Mouse (Mus musculus) layer of hippocampus, postnatal 14 days (tissue): ENCODE measurements around the gene Zmym3. TPM values are rescaled to one million over a fixed set of nuclear protein-coding genes. Genes with fewer than 3 reads are reported as not detected.
A peak's percentile ranks its signal among the peaks of the same experiment; 100 is the strongest.

ENCODE experiments used
- DNase-seq, 2 experiments: peaks; one replicate each; pipeline ENCODE4 v3.0.0; 2021 to 2022; ENCODE audit warnings: low spot score in 2 of 2, mixed read lengths in 1 of 2
- long read RNA-seq, 2 experiments: library from polyadenylated mRNA; stranded (forward); transcript quantifications; one replicate each; pipeline ENCODE4 v2.0.0; 2021
- total RNA-seq, 2 experiments: library from RNA; stranded (reverse); gene quantifications; 2 replicates each; pipeline ENCODE4 v1.2.3; 2021

Gene Zmym3
- total RNA-seq, result 100 to 1,000 TPM; 131 to 135 TPM
- long read RNA-seq, experiment 1, full-length matches to known transcripts, result 9 of 34 reads
- long read RNA-seq, experiment 1, partial matches to known transcripts, result 15 of 34 reads
- long read RNA-seq, experiment 1, other reads (novel, unspliced or antisense), result 10 of 34 reads
- long read RNA-seq, experiment 2, transcript Zmym3-207 (7 exons, 1,859 nt), result major isoform, 6 of 47 reads
- long read RNA-seq, experiment 2, partial matches to known transcripts, result 17 of 47 reads
- long read RNA-seq, experiment 2, other reads (novel, unspliced or antisense), result 23 of 47 reads

DNA sequence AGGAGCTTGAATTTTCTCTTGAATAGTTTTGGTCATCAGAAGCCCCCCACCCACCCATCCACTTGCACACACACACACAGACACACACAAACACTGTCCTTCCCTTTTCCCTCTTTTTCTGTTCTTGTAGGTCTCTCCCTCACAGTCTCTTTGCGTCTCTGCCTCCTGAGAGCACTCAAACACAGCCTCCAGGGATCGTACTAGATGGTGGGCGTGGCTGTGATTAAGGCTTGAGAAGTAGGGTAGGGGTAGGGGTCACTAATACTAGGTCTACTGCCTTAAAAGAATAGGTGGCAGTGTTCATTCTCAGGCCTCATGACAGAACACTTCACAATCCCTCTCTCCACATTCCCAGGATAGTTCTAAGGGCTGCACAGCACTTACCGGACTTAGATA is at the start of gene Zmym3:
TSS of gene Zmym3 (minus strand) at position 150 of the 396 bp plus-strand sequence.
- DNase-seq, result no peak

DNA sequence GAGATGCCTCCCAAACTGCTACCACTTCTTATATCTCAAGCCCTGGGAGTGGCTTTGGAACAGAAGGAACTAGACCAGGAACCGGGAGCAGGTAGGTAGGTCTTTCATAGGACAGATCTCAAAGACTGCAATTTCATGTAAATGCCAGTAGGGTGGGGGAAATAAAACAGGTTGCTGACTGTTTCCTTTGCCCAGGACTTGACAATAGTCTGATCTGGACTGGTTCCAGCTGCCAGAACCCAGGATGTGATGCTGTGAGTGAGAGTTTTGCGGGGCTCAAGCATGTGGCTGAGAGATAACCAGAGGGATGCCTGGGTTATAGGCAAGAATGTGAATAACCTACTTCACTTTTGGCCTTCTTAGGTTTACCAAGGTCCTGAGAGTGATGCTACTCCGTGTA is 30.9 kb upstream of the Zmym3 start:
- DNase-seq, result no peak

DNA sequence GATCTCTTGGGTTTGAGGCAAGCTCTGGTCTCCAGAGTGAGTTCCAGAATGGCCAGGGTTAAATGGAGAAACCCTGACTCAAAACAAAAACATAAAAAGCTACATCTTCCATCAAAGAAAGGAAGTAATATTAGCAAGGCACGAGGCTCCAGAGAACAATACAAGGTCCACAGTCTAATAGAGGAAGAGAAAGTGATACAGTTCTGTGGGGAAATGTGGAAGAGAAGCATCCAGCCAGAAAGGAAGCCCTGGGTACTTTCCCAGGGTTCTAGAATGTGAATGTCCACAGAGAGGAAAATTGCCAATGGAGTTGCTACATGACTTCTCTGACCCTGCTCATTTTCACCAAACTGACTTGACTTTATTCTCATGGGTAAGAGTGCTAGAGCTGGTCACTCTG is 30.5 kb upstream of the Zmym3 start:
- no peak for DNase-seq

DNA sequence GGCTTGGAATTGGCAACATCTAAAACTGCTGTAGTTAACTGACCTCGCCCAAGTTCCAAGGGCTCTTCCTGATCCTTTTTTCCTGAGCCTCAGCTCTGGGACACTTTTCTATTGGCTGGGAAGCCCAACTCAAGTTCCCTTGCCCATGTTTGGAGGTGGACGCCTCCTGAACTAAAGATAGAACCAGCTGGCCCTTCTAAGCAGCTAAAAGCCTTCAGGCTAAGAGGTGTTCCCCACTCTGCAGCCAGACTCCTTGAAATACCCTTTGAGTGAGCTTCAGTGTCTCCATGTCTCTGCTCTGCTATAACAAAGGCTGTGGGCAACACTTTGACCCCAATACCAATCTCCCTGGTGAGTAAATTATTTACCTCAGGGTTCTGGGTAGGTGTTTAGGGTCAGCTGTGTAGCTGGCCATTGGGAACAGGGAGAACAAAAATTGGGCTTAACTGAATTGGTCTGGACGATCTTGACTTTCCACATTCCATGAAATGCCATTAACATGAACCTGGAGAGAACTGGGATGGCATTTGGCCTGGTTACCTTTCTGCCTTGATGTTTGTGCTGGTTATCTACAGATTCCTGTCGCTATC is 28.3 kb upstream of the Zmym3 start, which contains the start of gene Itgb1bp2:
TSS of gene Itgb1bp2 (plus strand) at position 203 of the 590 bp plus-strand sequence.
- no peak for DNase-seq

DNA sequence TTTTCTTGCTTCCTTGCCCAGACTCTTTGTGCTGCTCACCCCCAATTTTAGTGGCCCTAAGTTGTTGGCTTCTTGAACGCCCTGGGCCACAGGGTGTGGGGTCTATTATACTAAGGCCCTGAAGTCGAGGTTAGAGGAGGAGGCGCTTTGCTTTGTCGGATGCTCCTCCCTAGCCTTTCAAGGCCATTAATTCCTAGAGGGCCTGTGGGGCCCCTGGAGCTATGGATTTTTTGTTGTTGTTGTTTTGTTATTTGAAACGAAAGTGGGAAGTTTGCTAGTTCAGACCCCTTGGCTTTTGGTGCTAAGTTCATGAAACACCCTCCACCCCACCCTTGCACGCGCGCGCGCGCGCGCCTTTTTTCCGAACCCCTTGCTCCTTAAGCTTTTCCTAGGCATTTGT is 9.3 kb upstream of the Zmym3 start:
- DNase-seq, result peak in 1 of 2 experiments; percentile 18

DNA sequence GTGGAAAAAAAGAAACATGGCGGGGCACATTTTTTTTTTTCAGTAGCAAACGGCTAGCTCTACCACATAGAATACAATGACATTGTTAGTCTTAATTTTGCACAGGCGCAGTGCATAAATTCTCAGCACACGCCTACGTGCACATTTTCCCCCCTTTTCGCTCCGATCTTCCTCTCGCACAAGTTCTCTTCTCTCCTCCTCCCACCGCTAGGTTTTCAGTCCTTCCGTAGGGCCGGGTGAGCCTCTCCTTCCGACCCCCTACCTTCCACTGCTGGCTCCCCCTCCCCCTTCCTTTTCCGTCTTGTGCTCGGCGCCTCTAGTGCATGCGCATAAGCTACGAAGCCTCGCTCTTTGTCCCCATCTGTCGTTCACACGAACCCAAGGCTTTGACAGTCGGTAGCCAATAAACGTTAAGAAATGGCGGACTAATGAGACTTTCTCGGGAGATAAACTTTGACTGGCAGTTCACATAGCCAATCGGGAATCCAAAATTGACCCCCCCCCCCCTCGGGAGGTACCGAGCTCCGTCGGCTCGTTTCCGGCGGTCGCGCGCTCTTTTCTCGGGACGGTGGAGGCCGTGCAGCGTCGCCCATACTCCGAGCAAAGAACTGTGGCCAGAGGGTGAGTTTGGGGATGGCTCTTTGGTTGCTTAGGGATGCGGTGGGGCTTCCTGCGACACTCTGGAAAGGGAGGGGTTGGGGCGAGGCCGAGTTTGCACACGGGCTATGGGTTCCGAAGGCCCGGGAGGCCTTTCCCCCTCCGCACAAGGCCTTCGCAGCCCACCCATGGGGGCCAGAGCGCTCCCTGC is 8.7 kb upstream of the Zmym3 start, which contains the start of gene Nono:
TSS of gene Nono (plus strand) at position 177 of the 808 bp plus-strand sequence.
- peak; percentile 76 to 91 for DNase-seq

DNA sequence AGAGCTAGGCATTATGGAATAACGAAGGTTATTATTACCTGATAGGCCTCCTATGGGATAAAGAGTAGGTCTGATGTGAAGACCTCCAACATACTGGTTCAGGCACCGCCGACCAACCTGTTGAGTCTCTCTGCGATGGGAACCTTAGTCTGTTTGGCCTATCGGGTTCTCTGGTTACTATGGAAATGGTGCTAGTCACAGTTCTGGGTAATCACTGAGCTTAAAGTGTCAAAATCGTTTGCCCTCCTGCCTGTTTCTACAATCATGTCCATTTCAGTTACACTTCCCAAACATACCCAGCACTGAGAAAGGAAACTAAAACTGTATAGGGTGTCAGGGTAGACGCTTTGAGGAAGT is 8.1 kb upstream of the Zmym3 start:
- peak; percentile 9 to 12 for DNase-seq

DNA sequence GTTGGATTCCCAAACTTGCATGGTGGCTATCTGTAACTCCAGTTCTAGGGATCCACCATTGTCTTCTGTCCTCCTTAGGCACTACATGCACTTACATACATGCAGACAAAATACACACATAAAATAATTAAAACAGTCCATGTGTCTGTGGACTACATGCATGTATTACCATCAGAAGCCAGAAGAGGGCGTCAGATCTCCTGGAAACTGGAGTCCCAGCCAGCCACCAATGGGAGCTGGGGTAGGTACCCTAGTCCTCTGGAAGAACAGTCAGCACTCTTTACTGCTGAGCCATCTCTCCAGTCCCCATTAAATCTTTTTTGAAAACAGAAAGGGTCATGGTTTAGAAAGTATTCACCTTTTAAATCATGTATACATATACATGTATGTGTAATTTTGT is 7.1 kb upstream of the Zmym3 start:
- DNase-seq, result no peak

DNA sequence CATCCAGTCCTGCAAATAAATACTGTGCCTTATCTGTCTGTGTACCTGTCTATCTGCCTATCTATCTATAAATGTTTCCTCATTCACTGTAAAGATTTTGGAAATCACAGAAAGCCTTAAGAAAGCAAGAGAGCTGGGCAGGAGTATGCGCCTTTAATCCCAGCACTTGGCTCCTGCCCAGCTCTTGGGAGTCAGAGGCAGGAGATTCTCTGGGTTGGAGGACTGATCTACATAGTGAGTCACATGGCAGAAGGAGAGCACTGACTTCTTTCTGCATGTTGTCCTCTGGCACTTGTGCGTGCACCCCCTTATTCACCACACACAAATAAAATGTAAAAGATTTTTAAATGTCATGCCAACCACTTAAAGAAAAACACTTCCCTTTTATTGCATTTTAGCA is 2.8 kb upstream of the Zmym3 start:
- DNase-seq, result no peak

DNA sequence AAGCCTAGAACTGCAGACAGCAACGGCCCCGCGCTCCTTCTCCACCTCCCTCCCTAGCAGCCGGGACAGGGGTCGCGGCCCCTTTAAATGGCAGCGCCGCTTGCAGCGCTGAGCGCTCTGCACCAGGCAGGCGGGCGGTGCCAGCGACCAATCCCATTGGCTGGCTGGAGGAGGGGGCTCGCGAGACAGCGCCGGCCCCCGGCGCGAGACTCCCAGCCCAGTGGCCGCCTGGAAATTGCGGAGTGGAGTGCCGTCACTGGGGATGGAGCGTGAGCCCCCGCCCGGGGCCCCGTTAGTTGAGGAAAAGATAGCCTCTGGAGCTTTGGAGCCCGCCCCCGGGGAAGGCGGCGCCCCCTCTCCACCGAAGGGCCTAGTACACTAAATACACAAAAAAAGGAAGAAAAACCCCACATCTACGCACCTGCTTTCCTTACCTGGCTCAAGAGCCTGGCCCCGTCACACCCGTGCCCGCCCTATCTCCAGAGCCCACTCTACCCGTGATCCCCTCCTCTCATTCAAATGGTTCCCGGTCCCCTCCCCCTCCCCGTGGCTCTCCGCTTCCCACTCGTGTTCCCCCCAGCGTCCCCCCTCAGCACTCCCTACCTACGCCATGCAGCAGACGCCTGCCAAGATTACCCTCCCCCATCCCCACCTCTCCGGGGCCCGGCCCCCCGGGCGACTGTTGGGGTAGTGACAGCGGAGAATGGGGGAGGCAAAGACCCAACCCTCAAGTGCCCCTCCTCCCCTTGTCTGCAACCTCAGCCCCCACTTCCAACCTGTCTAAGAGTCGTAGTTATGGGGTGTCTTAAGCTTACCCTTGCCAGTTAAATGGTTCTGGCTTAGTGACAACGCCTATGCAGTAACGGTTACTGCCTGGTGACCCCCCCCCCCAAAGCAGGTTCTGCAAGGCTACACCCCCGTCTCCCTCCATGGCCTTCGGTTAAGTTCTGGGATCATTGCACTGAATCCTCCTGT is 637 bp downstream of the Zmym3 start:
- DNase-seq, result peak; percentile 80 to 85

DNA sequence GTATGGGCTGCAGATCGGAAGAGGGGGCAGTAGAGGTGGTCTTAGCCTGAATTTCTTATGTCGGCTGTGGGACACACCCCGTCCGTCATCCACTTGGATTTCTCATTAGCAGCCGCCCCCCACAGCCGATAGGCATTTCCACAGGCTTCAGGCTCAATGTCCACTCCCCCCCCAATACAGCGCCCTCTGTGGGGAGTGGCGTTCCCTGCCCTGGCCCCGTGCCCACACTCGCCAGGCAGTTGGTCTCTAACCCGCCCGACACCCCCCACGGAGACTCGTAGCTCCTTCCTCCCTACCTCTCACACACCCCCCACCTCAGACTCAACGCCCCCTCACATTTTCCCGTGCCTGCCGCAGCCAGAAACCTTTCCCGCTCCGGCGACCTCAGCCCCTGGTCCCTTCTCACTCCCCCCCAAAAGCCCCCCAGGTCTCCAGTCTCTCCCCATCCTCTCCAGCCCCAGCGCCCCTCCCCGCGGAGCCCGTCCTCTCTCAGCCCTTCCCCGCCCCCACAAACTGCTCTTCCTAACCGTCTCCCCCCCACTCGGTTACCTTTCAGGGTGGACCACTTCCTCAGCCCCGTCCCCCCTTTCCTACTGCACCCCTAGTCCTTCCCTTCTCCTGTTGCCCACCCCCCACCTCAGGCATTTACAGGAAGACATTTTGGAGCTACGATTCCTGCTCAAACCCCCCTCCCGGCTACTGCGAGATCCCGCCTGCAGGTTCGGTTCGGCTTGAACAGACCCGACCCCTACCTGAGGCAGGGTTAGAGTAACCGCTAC is 1.5 kb downstream of the Zmym3 start:
- DNase-seq, result peak; percentile 30 to 45

DNA sequence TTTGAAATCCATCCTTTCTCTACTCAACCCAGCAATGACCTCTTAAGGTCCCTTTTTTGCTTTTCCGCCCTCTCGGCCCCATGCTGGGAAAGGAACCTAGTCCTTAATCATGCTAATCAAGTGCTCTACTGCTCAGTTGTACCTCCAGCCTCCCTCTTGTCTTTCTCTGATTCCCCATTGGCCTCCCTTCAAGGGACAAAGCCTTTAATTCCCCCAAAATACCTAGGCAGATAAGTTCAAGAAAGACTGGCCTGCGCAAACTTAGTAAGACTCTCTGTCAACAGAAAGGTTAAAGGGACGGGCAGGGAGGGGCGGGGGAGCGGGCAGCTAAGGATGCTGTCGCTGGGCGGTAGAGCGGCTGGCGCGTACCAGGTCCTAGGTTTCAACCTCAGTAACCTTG is 24.2 kb downstream of the Zmym3 start:
- no peak for DNase-seq

DNA sequence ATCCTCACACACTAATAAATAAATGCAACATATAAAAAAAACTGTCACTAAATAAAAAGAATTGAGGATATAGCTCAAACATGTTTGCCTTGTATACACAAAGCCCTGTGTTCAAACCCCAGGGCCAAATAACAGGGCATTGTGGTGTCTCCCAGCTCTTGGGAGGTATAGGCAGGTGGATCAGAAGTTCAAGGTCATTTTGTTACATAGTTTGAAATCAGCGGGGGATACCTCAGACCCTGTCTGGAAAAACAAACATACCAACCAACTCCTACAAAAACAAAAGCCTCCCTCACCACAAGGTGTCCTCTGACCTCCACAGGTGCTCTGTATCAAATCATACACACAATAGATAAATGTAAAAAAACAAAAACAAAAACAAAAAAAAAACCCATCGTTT is 26.3 kb downstream of the Zmym3 start:
- no peak for DNase-seq

DNA sequence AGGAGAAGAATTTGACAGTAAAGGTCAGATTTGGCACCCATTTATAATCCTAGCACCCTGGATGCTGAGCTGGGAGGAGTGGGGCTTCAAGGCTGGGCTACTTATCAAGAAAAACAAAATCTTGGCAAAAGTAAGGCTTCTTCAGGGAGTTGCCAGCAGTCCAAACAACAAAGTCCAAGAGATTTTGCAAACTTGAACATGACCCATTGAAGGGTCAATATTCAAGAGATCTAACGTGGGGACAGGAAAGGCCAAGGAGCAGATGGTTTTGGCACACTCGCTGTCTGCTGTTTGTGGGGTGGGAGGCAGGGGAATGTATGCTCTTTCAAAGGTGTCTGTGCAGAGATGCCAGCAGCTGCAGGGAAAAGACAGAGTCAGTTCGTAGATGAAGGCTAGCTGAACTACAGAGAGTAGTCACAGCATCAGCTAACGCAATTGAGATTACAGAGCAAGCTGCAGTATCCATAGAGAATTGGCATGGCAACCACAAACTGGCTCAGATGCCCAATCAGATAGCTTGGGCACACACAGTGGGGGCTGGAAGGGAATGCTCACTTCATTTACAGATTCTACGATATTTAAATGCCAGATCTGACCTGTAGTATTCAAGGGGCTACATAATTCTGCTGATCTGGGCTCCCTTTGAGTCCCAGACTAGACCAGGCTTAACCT is 31.6 kb downstream of the Zmym3 start:
- DNase-seq, result peak; percentile 14 to 55

DNA sequence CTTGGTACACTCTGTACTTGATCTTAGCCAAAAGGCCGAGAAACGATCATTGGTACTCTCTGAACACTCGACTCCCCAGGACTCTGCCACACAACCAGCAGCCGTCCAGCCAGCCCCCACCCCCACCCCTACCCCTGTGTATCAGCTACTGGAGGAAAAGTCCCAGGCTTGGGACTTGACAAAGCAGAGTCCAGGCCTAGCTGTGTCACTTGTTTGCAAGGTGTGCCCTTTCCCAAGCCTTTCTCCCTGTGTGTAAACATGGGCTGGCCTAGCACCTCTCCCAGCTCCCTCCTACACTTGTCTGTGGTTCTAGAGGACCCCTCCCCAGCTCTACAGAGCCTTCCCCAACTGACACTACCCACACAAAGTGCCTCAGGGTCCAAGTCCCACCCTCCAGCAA is 34.4 kb downstream of the Zmym3 start:
- no peak for DNase-seq

DNA sequence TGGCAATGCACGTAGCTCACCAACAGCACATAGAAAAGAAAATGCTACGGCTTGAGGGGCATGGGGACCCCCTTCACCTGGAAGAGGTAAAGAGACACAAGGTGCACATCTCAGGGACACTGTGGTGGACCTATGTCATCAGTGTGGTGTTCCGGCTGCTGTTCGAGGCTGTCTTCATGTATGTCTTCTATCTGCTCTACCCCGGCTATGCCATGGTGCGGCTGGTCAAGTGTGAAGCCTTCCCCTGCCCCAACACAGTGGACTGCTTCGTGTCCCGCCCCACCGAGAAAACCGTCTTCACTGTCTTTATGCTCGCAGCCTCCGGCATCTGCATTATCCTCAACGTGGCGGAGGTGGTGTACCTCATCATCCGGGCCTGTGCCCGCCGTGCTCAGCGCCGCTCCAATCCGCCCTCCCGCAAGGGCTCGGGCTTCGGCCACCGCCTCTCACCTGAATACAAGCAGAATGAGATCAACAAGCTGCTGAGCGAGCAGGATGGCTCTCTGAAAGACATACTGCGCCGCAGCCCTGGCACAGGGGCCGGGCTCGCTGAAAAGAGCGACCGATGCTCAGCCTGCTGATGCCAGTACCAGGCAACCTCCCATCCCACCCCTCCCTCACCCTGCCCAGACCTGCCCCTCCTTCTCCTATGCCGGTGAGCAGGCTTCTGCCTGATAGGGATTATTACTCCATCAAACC is 36.1 kb downstream of the Zmym3 start:
- no peak for DNase-seq

DNA sequence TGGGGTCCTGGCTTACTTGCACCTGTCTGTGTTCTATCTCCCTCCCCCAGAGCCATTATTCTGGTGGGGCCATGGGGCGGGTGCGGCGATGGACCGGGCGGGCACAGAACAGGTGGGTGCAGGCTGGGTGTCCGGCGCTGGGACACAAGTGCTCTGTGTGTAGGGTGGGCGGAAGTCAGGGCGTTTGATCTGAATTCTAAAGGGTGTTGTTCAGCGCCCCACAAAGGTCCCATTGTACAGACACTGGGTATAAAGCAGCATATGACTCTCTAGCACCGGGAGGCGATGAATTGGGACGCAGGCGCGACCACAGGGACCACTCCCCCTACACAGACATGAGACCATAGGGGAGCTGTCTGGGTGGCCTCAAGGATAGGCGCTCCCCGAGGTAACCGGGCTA is 37.2 kb downstream of the Zmym3 start:
- DNase-seq, result no peak

DNA sequence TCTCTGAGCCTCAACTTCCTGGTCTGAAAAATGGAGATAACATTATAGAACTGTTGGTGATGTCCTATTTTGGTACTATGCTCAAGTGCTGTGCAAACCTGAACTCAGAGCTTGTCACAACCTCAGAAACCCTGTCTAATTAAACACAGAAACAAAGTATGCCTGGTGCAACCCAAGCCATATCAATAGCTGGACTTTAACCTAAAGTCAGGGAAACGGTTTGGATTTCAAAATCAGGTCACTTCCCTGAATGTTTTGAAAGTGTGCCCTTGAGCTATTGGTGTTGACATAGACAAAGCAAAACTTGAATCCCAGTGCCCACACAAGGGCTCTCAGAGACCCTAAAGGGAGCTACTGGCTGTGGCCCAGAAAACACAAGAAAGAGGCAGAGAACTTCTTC is 40.9 kb downstream of the Zmym3 start:
- DNase-seq, result no peak

DNA sequence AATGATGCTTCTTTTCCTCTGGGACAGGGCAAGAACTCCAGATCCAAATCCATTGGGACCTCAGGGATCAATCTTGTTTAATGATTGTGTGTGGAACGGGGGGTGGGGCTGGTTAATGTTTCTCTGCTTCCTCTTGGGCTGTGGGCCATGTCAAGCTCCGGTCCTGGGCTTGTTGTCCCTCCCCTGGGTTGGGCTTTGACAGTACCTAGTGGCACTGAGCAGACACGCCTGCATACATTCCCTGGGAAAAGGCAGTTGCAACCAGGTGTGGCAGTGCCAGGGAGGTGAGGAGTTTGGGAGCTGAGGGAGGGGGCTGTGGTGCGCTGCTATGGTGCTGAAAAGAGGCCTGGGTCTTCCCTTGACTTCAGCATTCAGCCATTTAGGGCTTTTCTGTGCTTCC is 43.6 kb downstream of the Zmym3 start:
- no peak for DNase-seq
